Mouse (Mus musculus): Measurements from ENCODE around the gene Usp29.
"Not testable (repeated sequence)": the region's sequence is repeated elsewhere in the genome, so short reads cannot be mapped to it uniquely, and the experiment has no call there.

DNA sequence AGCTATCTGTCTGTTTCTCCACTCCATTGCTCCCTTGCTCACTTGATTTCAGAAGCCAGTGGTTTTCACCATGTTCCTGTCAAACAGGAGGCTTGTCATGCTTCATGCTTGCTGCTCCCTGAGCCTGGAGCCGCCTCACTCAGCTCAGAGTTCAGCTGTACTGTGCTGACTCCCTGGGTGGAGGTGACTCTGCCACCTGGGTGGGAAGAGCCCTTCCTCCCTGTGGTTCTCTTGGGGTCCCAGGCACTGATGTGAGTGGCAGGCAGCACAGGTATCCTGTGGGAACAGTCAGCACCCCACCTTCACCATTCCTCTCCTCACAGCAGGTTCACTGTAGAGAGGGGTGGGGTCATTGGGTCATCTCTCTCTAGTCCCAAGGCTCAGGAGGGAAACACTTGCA lies 150.5 kb downstream of the Usp29 start:
- TF ChIP-seq TAL1, GATA1 (IDR thresholded peaks at IDR 0.05; ENCODE audit: low read length): not testable (repeated sequence)

All from erythroblast, embryonic 14.5 days (primary cell).